Mouse (Mus musculus) MEL (cell line): ENCODE measurements around the gene Grb10.

Source experiments
- CTCF ChIP-seq, 3 experiments: IDR thresholded peaks in 2 of 3; conservative IDR thresholded peaks in 1 of 3; 2 replicates each; pipeline ENCODE4 v1.5.1; 2011 to 2012; ENCODE audit warnings: low read length in 3 of 3, low read depth in 2 of 3, mild to moderate bottlenecking in 2 of 3, improper control_type of control experiment in 1 of 3, inconsistent platforms in 1 of 3, mixed read lengths in 1 of 3, moderate library complexity in 1 of 3; ENCODE audit not compliant: control insufficient read depth in 1 of 3, insufficient read depth in 1 of 3, poor library complexity in 1 of 3, severe bottlenecking in 1 of 3
- ELF1 ChIP-seq: IDR thresholded peaks from 2 replicates; pipeline ENCODE4 v1.6.1; 2014; ENCODE audit warnings: low read depth, mild to moderate bottlenecking, inconsistent platforms, low read length, improper control_type of control experiment, moderate library complexity
- GATA1 ChIP-seq: IDR thresholded peaks from 2 replicates; pipeline ENCODE4 v1.6.1; 2011; ENCODE audit warnings: low read depth, low read length, improper control_type of control experiment
- HCFC1 ChIP-seq: IDR thresholded peaks from 2 replicates; pipeline ENCODE4 v1.6.1; 2012; ENCODE audit warnings: low read depth, mild to moderate bottlenecking, inconsistent platforms, low read length, improper control_type of control experiment, moderate library complexity
- MXI1 ChIP-seq: IDR thresholded peaks from 2 replicates; pipeline ENCODE4 v1.6.1; 2011; ENCODE audit warnings: mild to moderate bottlenecking, low read depth, low read length, improper control_type of control experiment
- POLR2A ChIP-seq, 2 experiments: IDR thresholded peaks; 2 replicates each; pipeline ENCODE4 v1.6.1; 2011 to 2012; ENCODE audit warnings: low read length in 2 of 2, mild to moderate bottlenecking in 2 of 2, control low read depth in 1 of 2, improper control_type of control experiment in 1 of 2, low read depth in 1 of 2, moderate library complexity in 1 of 2; ENCODE audit not compliant: control insufficient read depth in 1 of 2, insufficient read depth in 1 of 2, poor library complexity in 1 of 2
- POLR2AphosphoS2 ChIP-seq: IDR thresholded peaks from 2 replicates; pipeline ENCODE4 v1.6.1; 2011; ENCODE audit warnings: low read length, improper control_type of control experiment
- RAD21 ChIP-seq: IDR thresholded peaks from 2 replicates; pipeline ENCODE4 v1.6.1; 2011; ENCODE audit warnings: mild to moderate bottlenecking, low read depth, low read length, improper control_type of control experiment
- RCOR1 ChIP-seq: IDR thresholded peaks from 2 replicates; pipeline ENCODE4 v1.6.1; 2012; ENCODE audit warnings: low read depth, mild to moderate bottlenecking, inconsistent platforms, low read length, improper control_type of control experiment
- SIN3A ChIP-seq: IDR thresholded peaks from 2 replicates; pipeline ENCODE4 v1.6.1; 2012; ENCODE audit warnings: low read length, improper control_type of control experiment, inconsistent platforms
- TBP ChIP-seq: IDR thresholded peaks from 2 replicates; pipeline ENCODE4 v1.8.0; 2011; ENCODE audit warnings: low read depth, low read length, improper control_type of control experiment
- USF1 ChIP-seq: IDR thresholded peaks from 2 replicates; pipeline ENCODE4 v1.6.1; 2014; ENCODE audit warnings: low read depth, mild to moderate bottlenecking, inconsistent platforms, low read length, improper control_type of control experiment, moderate library complexity
- USF2 ChIP-seq, 2 experiments: IDR thresholded peaks; 2 replicates each; pipeline ENCODE4 v1.6.1; 2011 to 2012; ENCODE audit warnings: improper control_type of control experiment in 2 of 2, low read length in 2 of 2, borderline replicate concordance in 1 of 2, inconsistent platforms in 1 of 2, low read depth in 1 of 2, mild to moderate bottlenecking in 1 of 2; ENCODE audit not compliant: insufficient read depth in 1 of 2
- ZNF384 ChIP-seq: IDR thresholded peaks from 2 replicates; pipeline ENCODE4 v1.6.1; 2012; ENCODE audit warnings: low read depth, mild to moderate bottlenecking, inconsistent platforms, low read length, improper control_type of control experiment

- TF ChIP-seq USF1, result no peak
- no peak for TF ChIP-seq ELF1
- no peak for TF ChIP-seq HCFC1
- no peak for TF ChIP-seq CTCF (IDR thresholded peaks at IDR 0.05 in 2 of 3, conservative IDR thresholded peaks at IDR 0.05 in 1 of 3; ENCODE audit: control insufficient read depth in 1 of 3, insufficient read depth in 1 of 3, low read depth in 2 of 3, low read length in 3 of 3, poor library complexity in 1 of 3, severe bottlenecking in 1 of 3)
- TF ChIP-seq ZNF384, result no peak
- no peak for TF ChIP-seq USF2 (IDR thresholded peaks at IDR 0.05; ENCODE audit: borderline replicate concordance in 1 of 2, insufficient read depth in 1 of 2, low read depth in 1 of 2, low read length in 2 of 2)
- no peak for TF ChIP-seq POLR2AphosphoS2
- no peak for TF ChIP-seq SIN3A
- no peak for TF ChIP-seq POLR2A (IDR thresholded peaks at IDR 0.05; ENCODE audit: control insufficient read depth in 1 of 2, insufficient read depth in 1 of 2, low read depth in 1 of 2, low read length in 2 of 2, poor library complexity in 1 of 2)
- no peak for TF ChIP-seq MXI1
- TF ChIP-seq RAD21, result no peak
- TF ChIP-seq RCOR1, result no peak
- TF ChIP-seq GATA1, result no peak
- TF ChIP-seq TBP, result no peak
Measured at GRCm38 (mm10) chr11:11964729-11965128, 73.8 kb downstream of the Grb10 start.
